Mouse (Mus musculus) testis, adult 2 months (tissue): Measurements from ENCODE around the gene Olfr1512.

Experiments used
- CTCF ChIP-seq: fragments of 200-500 bp; IDR thresholded peaks from 2 replicates; pipeline ENCODE4 v1.5.1; 2012; ENCODE audit warnings: low read depth, mild to moderate bottlenecking, inconsistent platforms, low read length, moderate library complexity; ENCODE audit not compliant: control insufficient read depth, insufficient read depth, insufficient replicate concordance
- POLR2A ChIP-seq: fragments of 200-500 bp; IDR thresholded peaks from 2 replicates; pipeline ENCODE4 v1.6.1; 2012; ENCODE audit warnings: low read depth, mild to moderate bottlenecking, inconsistent platforms, low read length, moderate library complexity; ENCODE audit not compliant: control insufficient read depth

- TF ChIP-seq POLR2A (no peak), CTCF (no peak)
Measured at GRCm38 (mm10) chr14:52356308-52356707, 22.7 kb downstream of the Olfr1512 start, which contains the start of gene Olfr1513.
